ENCODE assay signal across 8 mouse cellular contexts in genomic region chr6:29214245-29214644, GRCm38 (mm10). TPM values are rescaled to one million over a fixed set of nuclear protein-coding genes. Genes with fewer than 3 reads are reported as not detected.
DNase-seq lines count a peak whose midpoint lies in the region; ATAC-seq lines count a peak whose summit lies in the region.

No protein-coding gene starts in this region.

- H3K27ac ChIP-seq in heart, embryonic 13.5 days (replicated peaks): no peak overlapping the region

- peaks cover 38% of the 10 kb centered on the region for H3K4me1 ChIP-seq in heart, embryonic 13.5 days

- no peak overlapping the region for H3K4me3 ChIP-seq in heart, embryonic 13.5 days

- ATAC-seq in heart, embryonic 13.5 days (ENCODE audit: extremely low read depth, insufficient number of reproducible peaks, low FRiP score, low TSS enrichment): no peak

- no peak overlapping the region for H3K9ac ChIP-seq in heart, embryonic 13.5 days

- peaks cover 29% of the 10 kb centered on the region for H3K27me3 ChIP-seq in heart, embryonic 13.5 days (replicated peaks)

- H3K9me3 ChIP-seq in heart, embryonic 13.5 days: no peaks in the 10 kb centered on the region

- WGBS in heart, embryonic 13.5 days: 20% methylated on average over 1 of the region's 1 CpGs

- H3K4me2 ChIP-seq in heart, embryonic 13.5 days: 0 out of 2 replicates have a peak overlapping the region, but pooled peaks have one; percentile 99

- no peaks in the 10 kb centered on the region for H3K36me3 ChIP-seq in heart, embryonic 13.5 days

- peak; percentile 58 for DNase-seq in embryo, embryonic 10 days (ENCODE audit: low spot score)
- no peak for DNase-seq in embryo, embryonic 9.5 days (ENCODE audit: extremely low spot score)
- peak; percentile 36 for DNase-seq in 416B (ENCODE audit: low read depth)
- peak; percentile 77 for DNase-seq in lung, postnatal 10 days
- no peak for DNase-seq in urinary bladder, postnatal 25 days (ENCODE audit: low spot score)
- DNase-seq in right cerebral cortex, postnatal 4 days: no peak
- no peak for DNase-seq in cerebellum, postnatal 4 days (ENCODE audit: low spot score in 2 of 2)

RNA-seq across cellular contexts. Expression of gene Impdh1, which starts 1.9 kb away (rescaled TPM):
- 34.7 and 36.6 TPM in 2 replicates for polyA plus RNA-seq in heart, embryonic 13.5 days (2015; fragmentation: Nextera tagmentation; extraction: Ambion mirVana)

RNA-seq across cellular contexts. Expression of gene Prrt4, which starts 34.9 kb away (rescaled TPM):
- polyA plus RNA-seq in heart, embryonic 13.5 days (2015; fragmentation: Nextera tagmentation; extraction: Ambion mirVana): 1.5 and 2.4 TPM in 2 replicates

RNA-seq across cellular contexts. Expression of gene Rbm28, which starts 49.4 kb away (rescaled TPM):
- 23.4 and 26.2 TPM in 2 replicates for polyA plus RNA-seq in heart, embryonic 13.5 days (2015; fragmentation: Nextera tagmentation; extraction: Ambion mirVana)

RNA-seq across cellular contexts. Expression of gene Hilpda, which starts 58.0 kb away (rescaled TPM):
- 23.0 and 28.0 TPM in 2 replicates for polyA plus RNA-seq in heart, embryonic 13.5 days (2015; fragmentation: Nextera tagmentation; extraction: Ambion mirVana)

Comparison
In these comparisons a context has a peak if more than half of its experiments do, and no peak if none do; other contexts are left out.
1. DNase-seq: peak in embryo, embryonic 10 days (single experiment), 416B (single experiment) and lung, postnatal 10 days (single experiment); none in embryo, embryonic 9.5 days (single experiment), urinary bladder, postnatal 25 days (single experiment), right cerebral cortex, postnatal 4 days (single experiment) and cerebellum, postnatal 4 days (0 of 2).